Mouse (Mus musculus) naive thymus-derived CD4-positive, alpha-beta T cell, adult 2 months (primary cell): ENCODE data around the gene Kif6.

Experiments used
- DNase-seq: peaks from one replicate; pipeline ENCODE4 v3.0.0-alpha.2; 2011; ENCODE audit warnings: low read depth

Gene Kif6

GRCm38 (mm10) chr17:49902613-49903012, 287.7 kb downstream of the Kif6 start:
- no peak for DNase-seq

GRCm38 (mm10) chr17:49923429-49923828, 308.5 kb downstream of the Kif6 start:
- DNase-seq = no peak

DNA sequence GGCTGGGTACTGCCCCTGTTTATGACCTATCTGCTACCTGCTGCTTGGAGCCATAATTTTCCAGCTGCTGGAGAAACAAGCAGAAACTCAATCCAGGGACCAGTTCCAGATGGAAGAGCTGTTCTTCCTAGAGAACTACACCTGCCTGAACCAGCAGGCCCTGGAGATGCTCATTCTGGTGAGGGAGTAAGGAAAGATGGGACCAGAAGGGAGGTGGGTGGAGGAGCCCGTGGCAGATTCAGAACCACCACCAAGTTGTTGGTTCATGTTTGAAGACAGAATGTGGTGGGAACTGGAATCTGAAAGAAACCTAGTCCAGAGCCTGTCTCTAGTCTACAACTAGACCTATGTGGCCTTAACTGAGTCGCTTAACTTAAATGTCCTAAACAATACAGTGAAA, 312.7 kb downstream of the Kif6 start:
- no peak for DNase-seq

GRCm38 (mm10) chr17:49933806-49934205, 318.9 kb downstream of the Kif6 start:
- no peak for DNase-seq

GRCm38 (mm10) chr17:49934586-49934985, 319.6 kb downstream of the Kif6 start:
- DNase-seq = no peak

DNA sequence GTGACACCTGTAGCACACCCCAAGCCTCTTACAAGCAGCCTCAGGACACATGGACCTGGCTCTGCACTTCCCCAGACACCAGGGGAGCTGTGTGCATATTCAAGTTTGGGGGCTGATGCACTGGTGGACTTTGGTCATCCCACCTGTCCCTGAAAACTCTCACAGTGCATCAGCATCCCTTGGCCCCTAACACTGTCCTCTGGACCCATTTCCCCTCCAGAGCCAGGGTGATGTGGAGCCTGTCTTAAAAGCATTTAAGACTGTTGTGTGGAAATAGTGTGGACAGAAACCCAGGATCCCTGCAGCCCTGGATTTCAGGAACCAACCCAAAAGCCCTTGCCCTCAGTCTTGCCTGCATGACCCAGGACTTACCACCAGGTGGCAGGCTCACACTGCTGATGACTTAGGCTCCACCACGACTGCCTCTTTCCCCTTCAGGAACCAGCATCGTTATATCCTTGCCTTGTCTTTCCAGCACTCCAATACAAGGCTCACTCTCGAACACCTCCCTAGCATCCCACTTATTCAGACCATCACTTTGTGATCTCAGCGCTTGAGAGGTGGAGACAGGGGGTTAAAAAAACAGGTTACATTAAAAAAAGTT, 320.8 kb downstream of the Kif6 start:
- peak; percentile 62 for DNase-seq

DNA sequence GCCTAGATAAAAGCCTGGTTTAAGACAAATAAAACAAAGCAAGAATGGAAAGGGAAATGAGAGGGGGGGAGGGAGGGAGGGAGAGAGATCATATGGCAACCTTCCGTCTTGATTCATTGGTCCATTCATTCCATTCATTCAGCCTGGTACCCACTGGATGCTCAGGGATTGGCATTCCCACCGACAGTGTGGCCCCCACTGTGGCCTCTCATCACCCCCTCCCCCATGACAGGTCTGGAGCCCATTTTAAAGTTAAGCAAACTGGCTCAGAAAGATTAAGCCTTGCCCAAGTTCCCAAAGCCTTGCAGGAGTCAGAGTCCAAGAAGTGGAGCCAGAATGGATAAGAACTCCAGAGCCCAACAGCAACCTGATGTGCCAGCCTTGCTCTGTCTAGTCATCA, 321.3 kb downstream of the Kif6 start:
- no peak for DNase-seq

DNA sequence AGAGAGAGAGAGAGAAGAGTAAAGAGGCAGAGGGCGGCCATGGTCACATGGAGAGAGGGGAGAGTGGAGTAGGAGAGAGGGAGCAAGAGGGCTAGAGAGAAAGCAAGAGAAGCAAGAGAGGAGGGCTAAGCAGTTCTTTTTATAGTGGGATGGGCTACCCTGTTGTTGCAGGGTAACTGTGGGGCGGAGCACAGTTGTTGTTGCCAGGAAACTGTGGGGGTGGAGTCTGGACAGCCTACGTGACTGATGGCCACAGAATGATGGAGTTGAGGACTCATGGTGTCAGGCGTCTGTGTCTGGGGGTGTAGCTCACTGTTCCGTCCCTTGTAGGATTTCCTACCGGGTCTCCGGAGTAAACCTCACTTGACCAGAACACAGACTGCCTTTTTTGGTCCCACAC, 324.2 kb downstream of the Kif6 start:
- DNase-seq = no peak

DNA sequence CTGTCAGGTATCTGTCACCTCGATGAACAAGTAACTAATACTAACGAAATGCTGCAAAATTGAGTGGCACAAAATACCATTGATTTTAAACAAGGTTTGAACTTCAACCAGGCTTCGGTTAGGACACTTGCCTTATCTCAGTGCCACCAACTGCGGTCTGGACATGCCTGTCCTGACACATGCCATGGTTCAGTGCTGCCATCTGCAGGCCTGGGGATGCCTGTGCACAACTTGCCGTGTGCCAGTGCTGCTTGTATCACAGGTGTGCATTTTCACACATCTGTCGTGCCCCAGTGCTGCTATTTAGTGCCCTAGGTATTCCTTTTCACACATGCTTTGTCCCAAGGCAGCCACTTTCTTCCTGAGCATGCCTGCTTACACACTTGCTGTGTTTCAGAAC, 327.7 kb downstream of the Kif6 start:
- peak; percentile 11 for DNase-seq

DNA sequence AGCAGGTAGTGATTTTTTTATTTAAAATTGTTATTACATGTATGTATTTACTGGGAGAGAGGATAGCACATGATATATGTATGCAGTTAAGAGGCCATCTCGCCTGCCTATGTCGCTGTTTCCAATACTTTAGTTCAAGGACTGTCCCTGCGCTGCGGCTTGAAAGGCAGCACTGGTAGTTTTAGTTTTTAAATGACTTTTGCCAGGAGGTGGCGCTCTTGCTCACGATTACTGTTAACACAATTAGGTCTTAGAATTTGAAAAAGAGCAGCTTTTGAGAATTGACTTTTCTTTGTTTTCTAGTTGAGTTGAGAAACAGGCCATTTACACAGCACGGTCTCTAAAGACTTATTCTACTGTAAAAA, 336.5 kb downstream of the Kif6 start:
- DNase-seq = peak; percentile 81

DNA sequence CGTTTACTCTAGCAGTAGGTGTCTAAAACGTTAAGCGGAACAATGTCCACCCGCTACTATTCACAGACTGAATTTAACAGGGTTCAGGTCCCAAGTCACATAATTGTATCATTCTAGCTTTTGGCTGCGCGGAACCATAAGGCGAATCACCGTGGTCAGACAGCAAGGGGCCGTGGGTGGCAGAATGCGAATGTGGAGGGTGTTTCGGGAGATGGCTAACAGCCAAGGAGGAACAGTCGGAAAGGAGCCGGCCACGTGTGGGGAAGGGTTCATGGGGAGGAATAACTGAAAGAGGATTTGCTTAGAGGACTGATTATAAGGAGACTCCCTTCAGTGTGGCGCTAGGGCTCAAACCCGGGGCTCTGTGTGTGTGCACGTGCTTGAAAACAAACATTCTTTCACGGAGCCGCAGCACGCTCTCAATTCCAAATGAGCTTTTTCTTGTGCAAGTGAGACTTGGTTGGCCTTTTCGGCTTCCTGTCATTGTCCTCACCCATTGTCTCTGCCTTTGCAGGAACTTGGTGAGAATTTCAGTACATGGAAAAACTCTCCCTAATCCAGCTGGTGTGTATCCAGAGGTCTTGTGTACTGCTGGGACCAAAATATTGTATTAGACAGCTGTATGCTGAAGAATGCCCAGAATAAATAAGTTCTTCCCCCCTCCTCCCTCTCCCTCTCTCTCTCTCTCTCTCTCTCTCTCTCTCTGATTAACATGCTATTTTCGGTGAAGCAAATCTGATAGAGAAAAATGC, 337.1 kb downstream of the Kif6 start:
- DNase-seq = no peak

- DNase-seq = no peak
Measured at GRCm38 (mm10) chr17:49959021-49959420, 344.1 kb downstream of the Kif6 start.
